Mouse (Mus musculus): Measurements from ENCODE around the gene Nfatc2. TPM values are rescaled to one million over a fixed set of nuclear protein-coding genes. Genes with fewer than 3 reads are reported as not detected.
A peak's percentile ranks its signal among the peaks of the same experiment; 100 is the strongest.

The Nfatc2 gene
- polyA plus RNA-seq, 1 experiment from 2014 or later = 3.3 TPM

- ATAC-seq (ENCODE audit: insufficient read depth, low FRiP score) = no peak
These were observed 139.6 kb downstream of the Nfatc2 start for GRCm38 (mm10) chr2:168461865-168462264.

GRCm38 (mm10) chr2:168459627-168460026 lies 141.8 kb downstream of the Nfatc2 start:
- Histone ChIP-seq H3K27ac (ENCODE audit: low read length) (no peak overlapping the region), H3K9ac (ENCODE audit: low read length) (no peak overlapping the region), H3K4me1 (ENCODE audit: control insufficient read depth, insufficient read depth, low read length) (no peaks in the 10 kb centered on the region), H3K4me3 (replicated peaks; ENCODE audit: low read length) (no peak overlapping the region), H3K9me3 (replicated peaks; ENCODE audit: control insufficient read depth, low read length) (no peaks in the 10 kb centered on the region), H3K36me3 (ENCODE audit: control insufficient read depth, insufficient read depth, low read length) (no peaks in the 10 kb centered on the region), H3K4me2 (ENCODE audit: low read depth, low read length) (no peak overlapping the region), H3K27me3 (ENCODE audit: control insufficient read depth, insufficient read depth, low read length) (no peaks in the 10 kb centered on the region)
- WGBS = 67% methylated on average over 5 of the region's 5 CpGs
- no peak for ATAC-seq (ENCODE audit: insufficient read depth, low FRiP score)

More at GRCm38 (mm10) chr2:168461865-168462264, 139.6 kb downstream of the Nfatc2 start:
- Histone ChIP-seq H3K27me3 (ENCODE audit: control insufficient read depth, insufficient read depth, low read length) (no peaks in the 10 kb centered on the region), H3K9me3 (replicated peaks; ENCODE audit: control insufficient read depth, low read length) (no peaks in the 10 kb centered on the region), H3K9ac (ENCODE audit: low read length) (no peak overlapping the region), H3K36me3 (ENCODE audit: control insufficient read depth, insufficient read depth, low read length) (no peaks in the 10 kb centered on the region), H3K4me2 (ENCODE audit: low read depth, low read length) (no peak overlapping the region), H3K27ac (ENCODE audit: low read length) (no peak overlapping the region), H3K4me1 (ENCODE audit: control insufficient read depth, insufficient read depth, low read length) (no peaks in the 10 kb centered on the region), H3K4me3 (replicated peaks; ENCODE audit: low read length) (no peak overlapping the region)
- WGBS = 66% methylated on average over 9 of the region's 9 CpGs

- H3K9me3 ChIP-seq (replicated peaks; ENCODE audit: control insufficient read depth, low read length) = no peaks in the 10 kb centered on the region
- H3K36me3 ChIP-seq (ENCODE audit: control insufficient read depth, insufficient read depth, low read length) = no peaks in the 10 kb centered on the region
- ATAC-seq (ENCODE audit: insufficient read depth, low FRiP score) = no peak
- H3K4me1 ChIP-seq (ENCODE audit: control insufficient read depth, insufficient read depth, low read length) = no peaks in the 10 kb centered on the region
- no peak overlapping the region for H3K9ac ChIP-seq (ENCODE audit: low read length)
- no peak overlapping the region for H3K4me2 ChIP-seq (ENCODE audit: low read depth, low read length)
- no peak overlapping the region for H3K4me3 ChIP-seq (replicated peaks; ENCODE audit: low read length)
- H3K27ac ChIP-seq (ENCODE audit: low read length) = no peak overlapping the region
- WGBS = 79% methylated on average over 9 of the region's 9 CpGs
- no peaks in the 10 kb centered on the region for H3K27me3 ChIP-seq (ENCODE audit: control insufficient read depth, insufficient read depth, low read length)
These were observed 142.9 kb downstream of the Nfatc2 start for GRCm38 (mm10) chr2:168458583-168458982.

DNA sequence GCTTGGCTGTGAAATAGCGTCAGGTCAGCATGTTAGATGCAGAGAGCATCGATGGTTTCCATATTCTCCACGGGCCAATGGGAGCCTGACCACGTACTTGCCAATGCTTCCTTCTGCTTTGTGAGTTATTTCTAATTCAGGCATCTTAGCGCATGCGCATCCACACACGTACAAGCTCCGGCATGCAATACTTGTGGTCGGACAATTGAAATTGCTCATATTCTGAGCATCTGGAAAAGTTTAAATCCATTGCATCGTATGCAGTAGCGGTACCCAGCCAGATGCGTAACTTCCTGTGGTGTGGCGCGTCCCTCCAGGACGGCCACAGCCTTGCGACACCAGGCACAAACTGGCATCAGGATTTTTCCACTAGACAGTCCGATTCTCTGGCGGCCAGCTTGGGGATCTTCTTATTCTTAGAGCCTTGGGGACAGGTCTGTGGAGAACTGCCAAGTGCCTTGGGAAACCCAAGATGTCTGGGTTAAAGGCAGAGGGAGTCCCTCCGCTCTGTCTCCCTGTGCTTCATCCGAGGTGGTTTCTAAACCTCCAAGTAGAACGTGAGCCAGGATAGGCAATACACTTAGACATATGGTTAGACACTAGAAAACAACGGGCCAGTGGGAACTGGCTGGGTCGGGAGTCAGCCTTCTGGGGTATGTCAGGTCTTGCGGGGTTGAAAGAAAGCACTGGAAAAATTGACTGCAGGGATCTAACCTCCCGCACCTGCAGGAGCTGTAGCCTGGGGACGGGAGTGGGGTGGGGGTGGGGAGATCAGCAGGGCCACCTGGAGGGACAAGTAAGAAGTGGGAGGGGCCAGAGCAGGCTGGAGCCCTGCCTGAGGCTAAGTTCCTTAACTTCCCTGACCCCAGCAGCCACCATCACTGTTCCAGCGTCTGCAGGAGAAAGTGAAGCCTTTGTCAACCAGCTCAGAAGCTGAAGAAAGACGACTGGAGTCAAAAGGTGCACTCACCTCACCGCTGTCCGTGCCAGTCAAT lies 149.4 kb downstream of the Nfatc2 start:
- no peak overlapping the region for H3K4me3 ChIP-seq (replicated peaks; ENCODE audit: low read length)
- no peak overlapping the region for H3K4me2 ChIP-seq (ENCODE audit: low read depth, low read length)
- H3K27me3 ChIP-seq (ENCODE audit: control insufficient read depth, insufficient read depth, low read length) = no peaks in the 10 kb centered on the region
- H3K36me3 ChIP-seq (ENCODE audit: control insufficient read depth, insufficient read depth, low read length) = no peaks in the 10 kb centered on the region
- no peak for ATAC-seq (ENCODE audit: insufficient read depth, low FRiP score)
- no peak overlapping the region for H3K27ac ChIP-seq (ENCODE audit: low read length)
- H3K4me1 ChIP-seq (ENCODE audit: control insufficient read depth, insufficient read depth, low read length) = peaks cover 17% of the 10 kb centered on the region
- no peak overlapping the region for H3K9ac ChIP-seq (ENCODE audit: low read length)
- H3K9me3 ChIP-seq (replicated peaks; ENCODE audit: control insufficient read depth, low read length) = no peaks in the 10 kb centered on the region
- 53% methylated on average over 30 of the region's 30 CpGs for WGBS

DNA sequence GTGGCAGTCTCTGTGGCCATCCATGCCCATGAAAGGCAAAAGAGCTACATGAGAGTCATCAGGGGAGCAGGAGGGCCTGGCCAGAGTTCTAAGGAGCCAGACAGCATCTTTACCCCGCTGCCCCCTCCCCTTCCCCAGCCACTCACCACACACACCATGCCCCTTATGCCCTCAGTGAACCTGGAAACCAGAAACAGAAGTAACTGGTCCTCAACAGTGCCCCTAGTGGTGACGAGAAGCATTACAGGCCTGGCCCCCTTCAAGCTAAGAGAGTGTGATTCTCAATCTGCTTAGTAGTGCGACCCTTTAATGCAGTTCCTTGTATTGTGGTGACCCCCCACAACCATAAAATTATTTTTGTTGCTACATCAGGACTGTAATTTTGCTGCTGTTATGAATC lies 150.5 kb downstream of the Nfatc2 start:
- no peaks in the 10 kb centered on the region for H3K9me3 ChIP-seq (replicated peaks; ENCODE audit: control insufficient read depth, low read length)
- no peaks in the 10 kb centered on the region for H3K27me3 ChIP-seq (ENCODE audit: control insufficient read depth, insufficient read depth, low read length)
- H3K27ac ChIP-seq (ENCODE audit: low read length) = no peak overlapping the region
- no peak for ATAC-seq (ENCODE audit: insufficient read depth, low FRiP score)
- H3K4me3 ChIP-seq (replicated peaks; ENCODE audit: low read length) = no peak overlapping the region
- no peaks in the 10 kb centered on the region for H3K36me3 ChIP-seq (ENCODE audit: control insufficient read depth, insufficient read depth, low read length)
- no peak overlapping the region for H3K9ac ChIP-seq (ENCODE audit: low read length)
- 10% methylated on average over 3 of the region's 3 CpGs for WGBS
- peaks cover 17% of the 10 kb centered on the region for H3K4me1 ChIP-seq (ENCODE audit: control insufficient read depth, insufficient read depth, low read length)
- H3K4me2 ChIP-seq (ENCODE audit: low read depth, low read length) = no peak overlapping the region

GRCm38 (mm10) chr2:168448054-168448453 lies 153.4 kb downstream of the Nfatc2 start:
- Histone ChIP-seq H3K9me3 (replicated peaks; ENCODE audit: control insufficient read depth, low read length) (no peaks in the 10 kb centered on the region), H3K36me3 (ENCODE audit: control insufficient read depth, insufficient read depth, low read length) (no peaks in the 10 kb centered on the region), H3K4me2 (ENCODE audit: low read depth, low read length) (no peak overlapping the region), H3K4me3 (replicated peaks; ENCODE audit: low read length) (no peak overlapping the region), H3K27me3 (ENCODE audit: control insufficient read depth, insufficient read depth, low read length) (no peaks in the 10 kb centered on the region), H3K4me1 (ENCODE audit: control insufficient read depth, insufficient read depth, low read length) (peaks cover 17% of the 10 kb centered on the region), H3K9ac (ENCODE audit: low read length) (no peak overlapping the region; the same call in 1 of the 2 replicates), H3K27ac (ENCODE audit: low read length) (peak overlapping the region; percentile 18)
- 0 out of 2 replicates have a peak, but pooled peaks have one; percentile 4 for ATAC-seq (ENCODE audit: insufficient read depth, low FRiP score)
- 42% methylated on average over 5 of the region's 5 CpGs for WGBS

GRCm38 (mm10) chr2:168447601-168448000 lies 153.9 kb downstream of the Nfatc2 start:
- Histone ChIP-seq H3K4me2 (ENCODE audit: low read depth, low read length) (no peak overlapping the region), H3K4me3 (replicated peaks; ENCODE audit: low read length) (no peak overlapping the region), H3K9me3 (replicated peaks; ENCODE audit: control insufficient read depth, low read length) (no peaks in the 10 kb centered on the region), H3K36me3 (ENCODE audit: control insufficient read depth, insufficient read depth, low read length) (no peaks in the 10 kb centered on the region), H3K4me1 (ENCODE audit: control insufficient read depth, insufficient read depth, low read length) (peaks cover 17% of the 10 kb centered on the region), H3K27ac (ENCODE audit: low read length) (peak overlapping the region; percentile 18; the same call in 1 of the 2 replicates), H3K27me3 (ENCODE audit: control insufficient read depth, insufficient read depth, low read length) (no peaks in the 10 kb centered on the region), H3K9ac (ENCODE audit: low read length) (no peak overlapping the region; the same call in 1 of the 2 replicates)
- 16% methylated on average over 4 of the region's 4 CpGs for WGBS
- ATAC-seq (ENCODE audit: insufficient read depth, low FRiP score) = peak; percentile 39; the same call in 1 of the 2 replicates

DNA sequence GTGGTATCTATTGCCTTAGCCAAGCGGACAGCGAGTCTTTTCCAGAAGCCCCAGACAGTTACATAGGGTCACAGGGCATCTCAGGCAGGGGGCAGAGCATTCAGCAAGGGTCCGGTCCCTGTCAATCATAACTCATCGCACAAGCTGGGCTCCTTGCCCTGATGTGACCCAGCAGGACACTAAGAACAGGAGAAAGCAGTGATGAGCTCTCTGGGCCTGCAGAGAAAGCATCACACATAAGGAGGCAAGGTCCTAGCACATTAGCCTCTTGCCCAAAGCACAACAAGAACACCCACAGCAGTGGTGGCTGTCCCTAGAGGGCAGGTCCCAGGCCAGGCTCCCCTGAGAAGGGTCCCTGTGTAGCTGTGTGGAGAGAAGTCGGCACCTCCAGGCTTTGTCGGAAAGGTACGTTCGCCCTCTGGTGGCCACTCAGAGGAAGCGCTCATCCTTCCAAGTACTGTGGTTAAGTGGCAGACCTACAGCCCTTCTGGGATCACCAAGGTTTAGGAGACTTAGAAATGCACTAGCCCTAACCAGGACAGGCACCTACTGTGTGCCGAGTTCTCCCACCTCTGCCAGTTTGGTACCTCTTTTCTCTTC lies 156.1 kb downstream of the Nfatc2 start:
- Histone ChIP-seq H3K9me3 (replicated peaks; ENCODE audit: control insufficient read depth, low read length) (no peaks in the 10 kb centered on the region; the same call in 1 of the 2 replicates), H3K4me2 (ENCODE audit: low read depth, low read length) (no peak overlapping the region), H3K36me3 (ENCODE audit: control insufficient read depth, insufficient read depth, low read length) (no peaks in the 10 kb centered on the region), H3K27me3 (ENCODE audit: control insufficient read depth, insufficient read depth, low read length) (no peaks in the 10 kb centered on the region), H3K4me3 (replicated peaks; ENCODE audit: low read length) (no peak overlapping the region), H3K9ac (ENCODE audit: low read length) (no peak overlapping the region), H3K4me1 (ENCODE audit: control insufficient read depth, insufficient read depth, low read length) (peaks cover 14% of the 10 kb centered on the region), H3K27ac (ENCODE audit: low read length) (no peak overlapping the region)
- 35% methylated on average over 10 of the region's 10 CpGs for WGBS
- ATAC-seq (ENCODE audit: insufficient read depth, low FRiP score) = peak; percentile 69

DNA sequence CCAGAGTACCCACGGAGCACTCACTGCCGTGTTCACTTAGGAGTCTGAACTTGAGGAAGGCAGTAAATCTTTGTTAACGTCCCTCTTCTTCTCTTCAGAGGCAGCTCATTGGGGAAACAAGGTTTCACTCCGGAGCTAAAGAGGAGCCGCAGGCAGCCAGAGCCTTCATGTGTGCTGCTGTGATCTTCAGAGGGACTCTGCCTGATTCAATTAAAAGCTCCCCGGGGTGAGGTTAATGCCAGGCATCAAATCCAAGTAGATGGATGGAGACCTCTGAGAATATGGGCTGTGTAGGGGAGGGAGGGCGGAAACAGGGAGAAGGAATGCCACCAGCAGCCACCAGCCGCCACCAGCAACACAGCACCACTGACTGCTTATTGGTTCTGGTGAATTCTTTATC lies 157.3 kb downstream of the Nfatc2 start:
- H3K9me3 ChIP-seq (replicated peaks; ENCODE audit: control insufficient read depth, low read length) = no peaks in the 10 kb centered on the region; the same call in 1 of the 2 replicates
- peaks cover 14% of the 10 kb centered on the region for H3K4me1 ChIP-seq (ENCODE audit: control insufficient read depth, insufficient read depth, low read length)
- H3K27me3 ChIP-seq (ENCODE audit: control insufficient read depth, insufficient read depth, low read length) = no peaks in the 10 kb centered on the region
- no peaks in the 10 kb centered on the region for H3K36me3 ChIP-seq (ENCODE audit: control insufficient read depth, insufficient read depth, low read length)
- H3K4me2 ChIP-seq (ENCODE audit: low read depth, low read length) = no peak overlapping the region
- no peak overlapping the region for H3K9ac ChIP-seq (ENCODE audit: low read length)
- H3K4me3 ChIP-seq (replicated peaks; ENCODE audit: low read length) = no peak overlapping the region
- no peak overlapping the region for H3K27ac ChIP-seq (ENCODE audit: low read length)
- ATAC-seq (ENCODE audit: insufficient read depth, low FRiP score) = no peak
- 32% methylated on average over 8 of the region's 8 CpGs for WGBS
